Mouse (Mus musculus) embryonic fibroblast, embryonic 13.5 days (primary cell): ENCODE results near the gene Micu2.

Experiments used
- CTCF ChIP-seq: IDR thresholded peaks from 2 replicates; pipeline ENCODE4 v1.5.1; 2011; ENCODE audit warnings: mild to moderate bottlenecking, control low read depth, low read length, moderate library complexity, borderline replicate concordance; ENCODE audit not compliant: insufficient read depth
- POLR2A ChIP-seq: IDR thresholded peaks from 2 replicates; pipeline ENCODE4 v1.6.1; 2011; ENCODE audit warnings: low read depth, mild to moderate bottlenecking, control low read depth, low read length, moderate library complexity

DNA sequence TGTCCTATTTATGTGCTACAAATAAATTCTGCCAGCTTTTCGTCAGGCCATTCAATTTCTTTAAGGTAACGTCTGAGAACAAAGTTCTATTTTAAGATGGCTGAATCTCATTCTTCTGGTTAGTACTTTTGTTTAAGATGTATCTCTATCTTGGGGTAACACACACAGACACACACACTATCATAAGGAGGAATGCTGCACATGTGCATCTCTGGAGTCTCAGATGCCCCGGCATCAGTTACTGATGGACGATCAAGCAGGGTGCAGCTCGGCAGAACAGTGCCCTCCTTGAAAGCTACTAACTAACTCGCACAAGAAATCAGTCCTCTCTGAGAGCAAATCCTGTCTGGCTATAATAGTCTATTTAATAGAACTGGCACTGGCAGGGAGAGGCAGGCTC, 30.2 kb downstream of the Micu2 start:
- TF ChIP-seq POLR2A: no peak
- no peak for TF ChIP-seq CTCF
